Mouse (Mus musculus) midbrain, postnatal 0 days (tissue): Measurements from ENCODE around the gene Chad. TPM values are rescaled to one million over a fixed set of nuclear protein-coding genes. Genes with fewer than 3 reads are reported as not detected.

Source experiments
- ATAC-seq: fragments of 200-750 bp; cut with Nextera tagmentation; 2 replicates; pipeline ENCODE4 v1.8.0; 2017; ENCODE audit warnings: moderate number of reproducible peaks, mild to moderate bottlenecking, moderate TSS enrichment, moderate library complexity; ENCODE audit not compliant: low FRiP score
- DNase-seq: peaks from one replicate; pipeline ENCODE4 v3.0.0-alpha.2; 2015; ENCODE audit warnings: low spot score
- H3K27ac ChIP-seq: fragments of 300-500 bp; sonication (generic); 2 replicates; pipeline ENCODE4 v1.5.1; 2014; ENCODE audit warnings: low read depth, mild to moderate bottlenecking, low read length, mixed read lengths
- H3K27me3 ChIP-seq: fragments of 300-500 bp; sonication (generic); 2 replicates; pipeline ENCODE4 v1.6.1; 2014; ENCODE audit warnings: low read length, control low read depth, mixed read lengths; ENCODE audit not compliant: insufficient read depth
- H3K36me3 ChIP-seq: fragments of 300-500 bp; sonication (generic); 2 replicates; pipeline ENCODE4 v1.6.1; 2014; ENCODE audit warnings: low read length, control low read depth, mixed read lengths; ENCODE audit not compliant: insufficient read depth
- H3K4me1 ChIP-seq: fragments of 300-500 bp; sonication (generic); 2 replicates; pipeline ENCODE4 v1.6.1; 2014; ENCODE audit warnings: mild to moderate bottlenecking, control low read depth, antibody characterized with exemption, low read length, mixed read lengths; ENCODE audit not compliant: insufficient read depth
- H3K4me2 ChIP-seq: fragments of 300-500 bp; sonication (generic); 2 replicates; pipeline ENCODE4 v1.6.1; 2014; ENCODE audit warnings: low read depth, mild to moderate bottlenecking, low read length, mixed read lengths; ENCODE audit not compliant: poor library complexity, severe bottlenecking
- H3K4me3 ChIP-seq: fragments of 300-500 bp; sonication (generic); 2 replicates; pipeline ENCODE4 v1.5.1; 2014; ENCODE audit warnings: low read depth, mild to moderate bottlenecking, low read length, moderate library complexity
- H3K9ac ChIP-seq: fragments of 300-500 bp; sonication (generic); replicated peaks from 2 replicates; pipeline ENCODE4 v1.6.1; 2014; ENCODE audit warnings: mild to moderate bottlenecking, low read length, moderate library complexity, mixed read lengths; ENCODE audit not compliant: poor library complexity, severe bottlenecking
- H3K9me3 ChIP-seq: fragments of 300-500 bp; sonication (generic); 2 replicates; pipeline ENCODE4 v1.6.1; 2016; ENCODE audit warnings: low read length, control low read depth
- CTCF ChIP-seq: IDR thresholded peaks from 2 replicates; pipeline ENCODE4 v1.5.1; 2016; ENCODE audit warnings: antibody characterized with exemption, mild to moderate bottlenecking
- WGBS: fragments of 180-500 bp; shearing (Covaris S2); extraction: QIAGEN DNeasy Blood & Tissue Kit; methylation state at CpG from one replicate; pipeline ENCODE4 v1.1.7; 2014; 5-methylcytosine and 5-hydroxymethylcytosine counted together
- polyA plus RNA-seq: library from polyadenylated mRNA; unstranded; fragments of >200 nt; fragmentation: Nextera tagmentation; extraction: Ambion mirVana; gene quantifications from 2 replicates; pipeline ENCODE4 v1.2.1, GENCODE M21; 2015
- total RNA-seq: library from RNA; depleted of rRNA; stranded (reverse); fragments of >200 nt; gene quantifications from 2 replicates; pipeline ENCODE4 v1.2.3, GENCODE M21; 2014

Chad gene
- total and polyA plus RNA-seq, 2 experiments from 2014 or later, result 0.11 to 0.85 TPM

GRCm38 (mm10) chr11:94550442-94550744 lies 14.5 kb upstream of the Chad start:
- TF ChIP-seq CTCF, result no peak
- DNase-seq (no peak), ATAC-seq (no peak)
- no peaks in the 10 kb centered on the region; the same call in 1 of the 2 replicates for H3K4me1 ChIP-seq
- no peak overlapping the region for H3K27ac ChIP-seq
- 97% methylated on average over 5 of the region's 5 CpGs for WGBS
- no peak overlapping the region for H3K4me3 ChIP-seq
- no peaks in the 10 kb centered on the region for H3K9me3 ChIP-seq
- H3K36me3 ChIP-seq, result no peaks in the 10 kb centered on the region
- H3K27me3 ChIP-seq, result no peaks in the 10 kb centered on the region
- H3K9ac ChIP-seq, result no peak overlapping the region
- no peak overlapping the region for H3K4me2 ChIP-seq

DNA sequence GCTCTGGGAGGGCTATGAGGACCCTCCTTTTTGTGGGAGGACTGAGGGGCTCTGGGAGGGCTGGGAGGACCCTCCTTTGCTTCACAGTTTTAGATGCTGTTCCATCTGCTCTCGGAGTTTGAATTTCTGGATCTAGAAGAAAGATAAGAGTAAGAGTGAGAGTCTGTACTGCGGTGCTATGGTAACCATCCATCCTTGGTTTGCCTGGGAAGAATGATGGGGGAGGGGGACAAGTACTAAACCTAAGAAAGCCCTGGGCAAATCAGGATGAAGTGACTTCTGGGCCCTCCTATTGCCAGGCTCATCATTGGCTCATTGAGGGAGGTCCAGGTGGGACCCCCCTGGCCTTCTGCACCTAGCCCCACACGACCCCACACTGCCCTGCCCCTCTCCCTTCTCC lies 6.6 kb upstream of the Chad start:
- Histone ChIP-seq H3K4me2 (no peak overlapping the region), H3K27ac (peak overlapping the region; percentile 38; the same call in 1 of the 2 replicates), H3K4me1 (no peaks in the 10 kb centered on the region), H3K36me3 (no peaks in the 10 kb centered on the region), H3K4me3 (no peak overlapping the region), H3K9ac (no peak overlapping the region), H3K9me3 (no peaks in the 10 kb centered on the region), H3K27me3 (no peaks in the 10 kb centered on the region)
- DNase-seq (no peak), ATAC-seq (no peak)
- no peak for TF ChIP-seq CTCF
- 63% methylated on average over 3 of the region's 3 CpGs for WGBS

- Histone ChIP-seq H3K27ac (no peak overlapping the region), H3K4me1 (no peaks in the 10 kb centered on the region), H3K36me3 (no peaks in the 10 kb centered on the region), H3K27me3 (peaks cover 20% of the 10 kb centered on the region; the same call in 1 of the 2 replicates), H3K9me3 (no peaks in the 10 kb centered on the region), H3K4me2 (no peak overlapping the region), H3K9ac (no peak overlapping the region), H3K4me3 (no peak overlapping the region)
- WGBS, result 94% methylated on average over 5 of the region's 5 CpGs
- TF ChIP-seq CTCF, result no peak
- DNase-seq (no peak), ATAC-seq (no peak)
Observed at GRCm38 (mm10) chr11:94563383-94563782, 1.5 kb upstream of the Chad start.

GRCm38 (mm10) chr11:94563821-94564220 lies 1.0 kb upstream of the Chad start:
- Histone ChIP-seq H3K9me3 (no peaks in the 10 kb centered on the region), H3K4me3 (no peak overlapping the region), H3K27ac (no peak overlapping the region), H3K4me1 (no peaks in the 10 kb centered on the region), H3K27me3 (peaks cover 20% of the 10 kb centered on the region; the same call in 1 of the 2 replicates), H3K9ac (no peak overlapping the region), H3K36me3 (no peaks in the 10 kb centered on the region), H3K4me2 (peak overlapping the region; percentile 47; the same call in 1 of the 2 replicates)
- 55% methylated on average over 5 of the region's 5 CpGs for WGBS
- no peak for TF ChIP-seq CTCF
- no peak for DNase-seq
- ATAC-seq, result no peak

- no peak overlapping the region for H3K9ac ChIP-seq
- no peak for DNase-seq
- peak overlapping the region; percentile 26 for H3K4me3 ChIP-seq
- H3K36me3 ChIP-seq, result no peaks in the 10 kb centered on the region
- peak; percentile 57 for TF ChIP-seq CTCF
- H3K4me2 ChIP-seq, result peak overlapping the region; percentile 47
- H3K4me1 ChIP-seq, result no peaks in the 10 kb centered on the region
- ATAC-seq, result no peak
- peaks cover 20% of the 10 kb centered on the region; the same call in 1 of the 2 replicates for H3K27me3 ChIP-seq
- 16% methylated on average over 16 of the region's 16 CpGs for WGBS
- no peaks in the 10 kb centered on the region for H3K9me3 ChIP-seq
- no peak overlapping the region for H3K27ac ChIP-seq
Observed at GRCm38 (mm10) chr11:94565151-94565479, 268 bp downstream of the Chad start.

DNA sequence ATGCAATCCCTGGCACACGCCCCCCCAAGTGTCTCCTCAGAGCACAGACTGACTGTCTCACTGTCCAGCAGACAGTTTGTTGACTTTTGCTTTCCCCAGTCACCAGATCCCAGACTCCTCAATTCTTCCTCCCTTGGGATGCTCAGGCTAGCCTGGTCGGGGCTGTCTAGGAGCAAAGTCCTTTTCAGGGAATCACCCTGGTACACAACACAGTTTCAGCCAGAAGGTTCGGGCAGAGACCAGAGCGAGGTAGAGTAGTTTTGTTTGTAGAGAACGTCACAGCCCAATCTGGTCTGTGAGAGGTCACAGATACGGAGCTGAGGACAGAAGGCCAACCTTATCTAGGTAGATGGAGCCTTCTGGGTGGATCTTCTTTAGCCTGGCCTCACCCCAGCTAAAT lies 1.7 kb downstream of the Chad start:
- no peak overlapping the region for H3K9ac ChIP-seq
- 83% methylated on average over 6 of the region's 6 CpGs for WGBS
- ATAC-seq, result no peak

More for the DNA sequence above, 1.7 kb downstream of the Chad start:
- no peak overlapping the region for H3K27ac ChIP-seq
- TF ChIP-seq CTCF, result no peak
- no peak overlapping the region for H3K4me3 ChIP-seq
- H3K36me3 ChIP-seq, result no peaks in the 10 kb centered on the region
- no peaks in the 10 kb centered on the region for H3K4me1 ChIP-seq
- no peak for DNase-seq
- peaks cover 20% of the 10 kb centered on the region; the same call in 1 of the 2 replicates for H3K27me3 ChIP-seq
- no peaks in the 10 kb centered on the region for H3K9me3 ChIP-seq
- H3K4me2 ChIP-seq, result no peak overlapping the region
